Mouse (Mus musculus) left cerebral cortex, postnatal 14 days (tissue): Measurements from ENCODE around the gene Gm20388. TPM values are rescaled to one million over a fixed set of nuclear protein-coding genes. Genes with fewer than 3 reads are reported as not detected.

ENCODE experiments used
- DNase-seq, 2 experiments: peaks; one replicate each; pipeline ENCODE4 v3.0.0; 2021 to 2022; ENCODE audit warnings: low spot score in 2 of 2, mixed read lengths in 1 of 2
- intact Hi-C: fragments of 180-260 bp; cut with DNase I; formaldehyde crosslinking; loops from one replicate; pipeline ENCODE4 v1.15.1; 2025
- total RNA-seq, 2 experiments: library from RNA; stranded (reverse); gene quantifications; 2 replicates each; pipeline ENCODE4 v1.2.3; 2021

Gene Gm20388
- total RNA-seq, 2 experiments from 2014 or later = 2.8 to 7.3 TPM

GRCm38 (mm10) chr8:122522796-122523651 lies 2612.4 kb downstream of the Gm20388 start:
- DNase-seq = no peak
- intact Hi-C loops = no loop called here

- intact Hi-C loops = no loop called here
- peak; percentile 56 to 70 for DNase-seq
These were observed 2613.2 kb downstream of the Gm20388 start for GRCm38 (mm10) chr8:122523652-122524360.

GRCm38 (mm10) chr8:122524506-122524905 lies 2613.9 kb downstream of the Gm20388 start:
- no peak for DNase-seq
- intact Hi-C loops = no loop called here

GRCm38 (mm10) chr8:122525004-122525403 lies 2614.4 kb downstream of the Gm20388 start:
- intact Hi-C loops = no loop called here
- DNase-seq = no peak

GRCm38 (mm10) chr8:122526084-122526483 lies 2615.4 kb downstream of the Gm20388 start:
- DNase-seq = no peak
- intact Hi-C loops = no loop called here

GRCm38 (mm10) chr8:122526526-122527170 lies 2616.0 kb downstream of the Gm20388 start:
- intact Hi-C loops = no loop called here
- no peak for DNase-seq

- intact Hi-C loops = no loop called here
- DNase-seq = no peak
These were observed 2617.3 kb downstream of the Gm20388 start for GRCm38 (mm10) chr8:122527937-122528336.

GRCm38 (mm10) chr8:122529159-122529558 lies 2618.5 kb downstream of the Gm20388 start:
- no peak for DNase-seq
- intact Hi-C loops = no loop called here

GRCm38 (mm10) chr8:122531312-122531711 lies 2620.7 kb downstream of the Gm20388 start:
- DNase-seq = no peak
- intact Hi-C loops = no loop called here

GRCm38 (mm10) chr8:122537033-122537432 lies 2626.4 kb downstream of the Gm20388 start:
- DNase-seq = no peak
- intact Hi-C loops = no loop called here

- no peak for DNase-seq
- intact Hi-C loops = no loop called here
These were observed 2627.2 kb downstream of the Gm20388 start for GRCm38 (mm10) chr8:122537812-122538211.

GRCm38 (mm10) chr8:122538310-122539076 lies 2627.9 kb downstream of the Gm20388 start:
- no peak for DNase-seq
- intact Hi-C loops = no loop called here

- DNase-seq = no peak
- intact Hi-C loops = no loop called here
These were observed 2633.5 kb downstream of the Gm20388 start for GRCm38 (mm10) chr8:122544138-122544537.

GRCm38 (mm10) chr8:122546066-122546755 lies 2635.6 kb downstream of the Gm20388 start:
- intact Hi-C loops = no loop called here
- no peak for DNase-seq

GRCm38 (mm10) chr8:122546811-122547453 lies 2636.3 kb downstream of the Gm20388 start:
- intact Hi-C loops = no loop called here
- DNase-seq = no peak

- DNase-seq = no peak
- intact Hi-C loops = no loop called here
These were observed 2637.2 kb downstream of the Gm20388 start for GRCm38 (mm10) chr8:122547815-122548214.

- intact Hi-C loops = no loop called here
- DNase-seq = no peak
These were observed 2637.7 kb downstream of the Gm20388 start for GRCm38 (mm10) chr8:122548331-122548730.

GRCm38 (mm10) chr8:122548891-122549439 lies 2638.3 kb downstream of the Gm20388 start:
- intact Hi-C loops = no loop called here
- DNase-seq = no peak
